Mouse (Mus musculus) stomach, embryonic 16.5 days (tissue): Measurements from ENCODE around the gene Ptgdr2. TPM values are rescaled to one million over a fixed set of nuclear protein-coding genes. Genes with fewer than 3 reads are reported as not detected.
A peak's percentile ranks its signal among the peaks of the same experiment; 100 is the strongest.

Source experiments
- ATAC-seq: fragments of 200-750 bp; cut with Nextera tagmentation; 2 replicates; pipeline ENCODE4 v1.8.0; 2017; ENCODE audit warnings: moderate number of reproducible peaks, moderate TSS enrichment; ENCODE audit not compliant: insufficient read depth, low FRiP score
- H3K27ac ChIP-seq: fragments of 300-500 bp; sonication (generic); 2 replicates; pipeline ENCODE4 v1.5.1; 2014; ENCODE audit warnings: low read length
- H3K27me3 ChIP-seq: fragments of 300-500 bp; sonication (generic); 2 replicates; pipeline ENCODE4 v1.6.1; 2014; ENCODE audit warnings: low read length, control low read depth, mixed read lengths; ENCODE audit not compliant: control insufficient read depth, insufficient read depth
- H3K36me3 ChIP-seq: fragments of 300-500 bp; sonication (generic); 2 replicates; pipeline ENCODE4 v1.6.1; 2014; ENCODE audit warnings: low read length; ENCODE audit not compliant: control insufficient read depth, insufficient read depth
- H3K4me1 ChIP-seq: fragments of 300-500 bp; sonication (generic); 2 replicates; pipeline ENCODE4 v1.6.1; 2014; ENCODE audit warnings: low read length, control low read depth, mixed read lengths; ENCODE audit not compliant: control insufficient read depth, insufficient read depth
- H3K4me2 ChIP-seq: fragments of 300-500 bp; sonication (generic); 2 replicates; pipeline ENCODE4 v1.6.1; 2014; ENCODE audit warnings: low read depth, low read length, mixed read lengths
- H3K4me3 ChIP-seq: fragments of 300-500 bp; sonication (generic); replicated peaks from 2 replicates; pipeline ENCODE4 v1.5.1; 2014; ENCODE audit warnings: mild to moderate bottlenecking, low read length
- H3K9ac ChIP-seq: fragments of 300-500 bp; sonication (generic); 2 replicates; pipeline ENCODE4 v1.6.1; 2014; ENCODE audit warnings: low read length
- H3K9me3 ChIP-seq: fragments of 300-500 bp; sonication (generic); replicated peaks from 2 replicates; pipeline ENCODE4 v1.6.1; 2016; ENCODE audit warnings: low read length, control low read depth; ENCODE audit not compliant: control insufficient read depth
- WGBS: fragments of 180-500 bp; shearing (Covaris S2); extraction: QIAGEN DNeasy Blood & Tissue Kit; methylation state at CpG from one replicate; pipeline ENCODE4 v1.1.7; 2014; 5-methylcytosine and 5-hydroxymethylcytosine counted together
- polyA plus RNA-seq: library from polyadenylated mRNA; unstranded; fragments of >200 nt; fragmentation: Nextera tagmentation; extraction: Ambion mirVana; gene quantifications from 2 replicates; pipeline ENCODE4 v1.2.1, GENCODE M21; 2015

Gene Ptgdr2
- polyA plus RNA-seq, 1 experiment from 2014 or later = not detected

DNA sequence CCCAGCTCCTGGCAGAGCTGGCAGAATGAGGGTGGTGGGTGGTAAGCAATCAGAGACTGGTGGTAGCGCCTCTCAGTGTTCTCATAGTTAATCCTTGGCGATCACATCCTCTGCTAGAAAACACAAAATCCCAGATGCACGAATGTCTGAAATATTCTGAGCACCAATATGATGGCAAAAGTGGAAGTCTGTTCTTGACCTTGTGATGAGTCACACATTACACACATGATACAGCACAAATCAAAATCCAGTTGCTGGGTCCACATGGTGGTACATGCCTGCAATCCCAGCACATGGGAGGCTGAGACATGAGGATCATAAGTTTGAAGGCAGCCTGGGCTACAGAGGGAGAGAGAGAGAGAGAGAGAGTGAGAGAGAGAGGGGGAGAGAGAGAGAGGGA, 15.9 kb upstream of the Ptgdr2 start:
- Histone ChIP-seq H3K4me2 (no peak overlapping the region), H3K9me3 (no peaks in the 10 kb centered on the region), H3K4me1 (no peaks in the 10 kb centered on the region), H3K27ac (no peak overlapping the region), H3K9ac (no peak overlapping the region), H3K27me3 (no peaks in the 10 kb centered on the region), H3K36me3 (no peaks in the 10 kb centered on the region), H3K4me3 (no peak overlapping the region)
- no peak for ATAC-seq
- 70% methylated on average over 3 of the region's 3 CpGs for WGBS

DNA sequence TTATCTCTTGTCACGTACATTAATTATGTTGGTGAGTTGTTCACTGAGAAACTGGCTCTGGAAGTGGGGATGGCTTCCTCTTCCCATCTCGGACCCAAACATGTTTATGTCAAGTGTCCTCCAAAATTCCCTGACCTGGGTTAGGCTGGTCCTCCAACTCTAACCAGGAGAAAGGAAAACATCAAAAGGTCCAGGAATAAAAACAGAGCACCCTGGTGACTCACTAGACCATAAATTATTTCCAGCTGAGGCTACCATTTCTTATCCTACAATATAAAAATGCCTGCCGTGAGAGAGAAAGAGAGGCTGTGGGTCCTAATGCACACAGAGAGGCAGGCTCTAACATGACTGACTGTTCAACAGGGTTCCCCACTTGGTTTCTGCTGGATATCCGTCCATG, 12.7 kb upstream of the Ptgdr2 start:
- 26% methylated on average over 4 of the region's 4 CpGs for WGBS

DNA sequence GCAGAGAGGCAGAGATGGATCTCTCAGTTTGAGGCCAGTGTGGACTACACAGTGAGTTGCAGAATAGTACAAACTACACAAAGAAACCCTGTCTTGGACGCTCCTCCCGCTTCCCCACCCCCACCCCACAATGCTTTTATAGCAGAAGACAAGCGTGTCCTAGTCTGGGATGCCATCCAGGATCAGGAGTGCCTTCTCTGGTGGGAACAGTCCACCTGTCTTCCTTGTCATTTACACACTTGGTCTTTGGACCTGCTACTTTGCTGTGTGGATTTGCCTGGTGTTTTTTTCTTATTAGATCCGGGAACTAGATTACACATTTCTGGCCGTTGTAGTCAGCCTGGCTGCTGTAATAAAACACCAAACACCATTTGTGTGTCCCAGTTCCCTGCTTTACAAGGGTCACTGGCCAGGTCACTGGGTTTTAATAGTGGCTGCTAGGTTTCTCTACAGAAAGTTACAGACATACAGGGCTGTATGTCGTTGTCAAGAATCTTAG, 10.8 kb upstream of the Ptgdr2 start:
- H3K27ac ChIP-seq = no peak overlapping the region
- 56% methylated on average over 6 of the region's 6 CpGs for WGBS

More for the DNA sequence above, 12.7 kb upstream of the Ptgdr2 start:
- Histone ChIP-seq H3K27ac (no peak overlapping the region), H3K4me2 (no peak overlapping the region), H3K9me3 (no peaks in the 10 kb centered on the region), H3K36me3 (no peaks in the 10 kb centered on the region), H3K9ac (no peak overlapping the region), H3K4me1 (no peaks in the 10 kb centered on the region), H3K27me3 (no peaks in the 10 kb centered on the region), H3K4me3 (no peak overlapping the region)
- ATAC-seq = no peak

DNA sequence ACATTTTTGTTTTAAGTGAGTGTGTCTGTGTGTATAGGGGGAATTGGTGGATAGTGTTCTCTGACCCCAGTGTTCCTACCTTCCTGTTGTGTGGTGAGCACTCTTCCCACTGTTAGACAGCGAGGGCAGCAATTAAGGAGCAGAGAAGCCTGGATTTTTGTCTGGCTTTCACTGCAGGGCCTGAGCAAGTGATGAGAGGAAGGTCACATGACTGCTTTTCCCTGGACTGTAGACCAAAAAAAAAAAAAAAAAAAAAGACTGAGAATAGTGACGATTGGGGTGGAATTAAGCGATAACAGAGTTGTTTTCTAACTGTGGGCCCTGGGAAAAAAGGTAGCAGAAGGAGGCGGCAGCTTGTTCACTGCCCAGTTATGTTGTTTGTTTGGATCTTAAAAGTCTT, 10.3 kb upstream of the Ptgdr2 start:
- 61% methylated on average over 4 of the region's 4 CpGs for WGBS
- Histone ChIP-seq H3K4me2 (no peak overlapping the region), H3K27ac (no peak overlapping the region)

More for the DNA sequence above, 10.8 kb upstream of the Ptgdr2 start:
- Histone ChIP-seq H3K9me3 (no peaks in the 10 kb centered on the region), H3K4me1 (no peaks in the 10 kb centered on the region), H3K36me3 (no peaks in the 10 kb centered on the region), H3K9ac (no peak overlapping the region), H3K4me2 (no peak overlapping the region), H3K27me3 (no peaks in the 10 kb centered on the region), H3K4me3 (no peak overlapping the region)
- no peak for ATAC-seq

DNA sequence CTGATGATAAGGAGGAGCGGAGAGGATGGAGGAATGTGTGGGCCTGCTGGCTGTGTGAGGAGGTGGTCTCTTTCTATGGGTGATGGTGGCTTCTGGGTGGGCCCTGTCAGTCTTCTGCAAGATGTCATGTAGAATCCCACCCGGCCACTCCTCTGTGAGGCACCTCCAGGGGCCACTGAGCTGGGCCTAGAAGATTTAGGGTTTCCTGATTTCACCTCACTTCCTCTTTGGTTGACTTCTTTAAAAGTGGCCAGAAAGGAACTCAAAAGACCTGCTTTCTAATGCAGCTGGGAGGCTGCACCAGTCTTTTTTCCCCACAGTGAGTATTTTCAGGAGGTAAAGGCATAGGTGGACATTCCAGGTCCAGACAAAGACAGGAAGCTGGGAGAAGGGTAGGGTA, 6.3 kb upstream of the Ptgdr2 start:
- Histone ChIP-seq H3K9ac (no peak overlapping the region), H3K4me3 (no peak overlapping the region), H3K4me1 (no peaks in the 10 kb centered on the region), H3K27me3 (no peaks in the 10 kb centered on the region), H3K27ac (no peak overlapping the region), H3K9me3 (no peaks in the 10 kb centered on the region), H3K36me3 (no peaks in the 10 kb centered on the region), H3K4me2 (no peak overlapping the region)
- WGBS = 71% methylated on average over 2 of the region's 2 CpGs
- ATAC-seq = no peak

More for the DNA sequence above, 10.3 kb upstream of the Ptgdr2 start:
- no peaks in the 10 kb centered on the region for H3K4me1 ChIP-seq
- H3K36me3 ChIP-seq = no peaks in the 10 kb centered on the region
- H3K27me3 ChIP-seq = no peaks in the 10 kb centered on the region
- no peak overlapping the region for H3K4me3 ChIP-seq
- H3K9ac ChIP-seq = no peak overlapping the region
- no peak for ATAC-seq
- no peaks in the 10 kb centered on the region for H3K9me3 ChIP-seq

DNA sequence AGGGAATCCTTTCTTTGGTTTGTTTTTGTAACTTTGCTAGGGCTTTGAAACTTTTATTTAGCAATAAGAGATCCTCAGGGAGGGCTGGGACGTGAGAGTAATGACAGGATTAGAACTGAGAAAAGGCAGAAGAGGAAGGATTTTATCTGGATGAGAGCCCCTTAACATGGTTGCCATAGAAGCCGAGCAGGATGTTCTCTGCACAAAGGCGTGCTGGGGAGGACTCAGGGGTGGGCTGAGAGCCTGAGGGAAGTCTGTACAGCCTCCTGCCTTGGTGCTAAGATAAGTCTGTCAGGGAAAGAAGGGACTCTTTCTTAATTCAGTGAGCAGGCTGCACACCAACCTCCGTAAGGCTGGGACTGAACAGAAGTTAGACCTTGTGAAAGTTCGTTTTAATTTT, 1.9 kb upstream of the Ptgdr2 start:
- H3K9ac ChIP-seq = no peak overlapping the region
- no peaks in the 10 kb centered on the region for H3K36me3 ChIP-seq
- WGBS = 39% methylated on average over 5 of the region's 5 CpGs
- H3K4me3 ChIP-seq = no peak overlapping the region
- 0 out of 2 replicates have a peak, but pooled peaks cover 1% of the 10 kb centered on the region for H3K27me3 ChIP-seq
- no peaks in the 10 kb centered on the region for H3K4me1 ChIP-seq
- no peaks in the 10 kb centered on the region for H3K9me3 ChIP-seq
- H3K27ac ChIP-seq = peak overlapping the region; percentile 4; the same call in 1 of the 2 replicates
- no peak overlapping the region for H3K4me2 ChIP-seq
- ATAC-seq = peak; percentile 51; the same call in 1 of the 2 replicates

DNA sequence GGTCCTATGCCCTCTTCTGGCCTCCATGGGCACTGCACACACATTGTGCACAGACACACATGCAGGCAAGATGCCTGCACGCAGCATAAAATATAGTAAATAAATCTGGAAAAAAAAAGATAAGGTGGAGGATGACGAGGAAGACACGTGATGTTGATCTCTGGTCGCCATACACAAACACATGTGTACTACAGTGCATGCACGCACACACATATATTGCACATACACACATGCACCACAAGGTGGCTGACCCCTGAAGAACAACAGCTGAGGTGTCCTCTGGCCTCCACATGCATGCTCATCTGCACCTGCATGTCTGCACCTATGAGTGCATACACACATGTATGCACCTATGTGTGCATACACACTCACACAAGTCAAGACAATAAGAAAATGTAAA, 883 bp upstream of the Ptgdr2 start:
- Histone ChIP-seq H3K4me3 (no peak overlapping the region), H3K9ac (no peak overlapping the region), H3K27ac (no peak overlapping the region), H3K27me3 (0 out of 2 replicates have a peak, but pooled peaks cover 3% of the 10 kb centered on the region), H3K9me3 (no peaks in the 10 kb centered on the region), H3K4me1 (peaks cover 9% of the 10 kb centered on the region), H3K4me2 (no peak overlapping the region), H3K36me3 (no peaks in the 10 kb centered on the region)
- ATAC-seq = no peak
- 86% methylated on average over 5 of the region's 5 CpGs for WGBS

DNA sequence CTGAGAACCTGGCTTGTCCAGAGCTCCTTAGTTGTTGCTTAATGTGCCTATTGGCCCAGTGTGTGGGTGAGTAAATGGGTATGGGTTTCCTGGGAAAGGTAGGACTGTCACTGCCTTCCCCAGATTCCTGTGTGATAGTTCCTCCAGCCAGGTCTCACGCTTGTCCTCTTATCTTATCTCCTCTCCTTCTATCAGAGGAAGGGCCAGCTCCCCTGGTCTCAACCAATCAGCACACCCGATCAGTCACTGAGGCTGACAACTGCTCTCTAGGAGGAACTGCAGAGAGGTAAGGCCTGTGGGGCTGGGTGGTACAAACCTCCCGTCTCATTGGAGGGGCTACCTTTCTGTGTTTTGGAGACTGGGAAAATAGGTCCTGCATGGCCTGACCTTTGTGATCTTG, 1.8 kb downstream of the Ptgdr2 start:
- no peaks in the 10 kb centered on the region for H3K9me3 ChIP-seq
- no peaks in the 10 kb centered on the region for H3K36me3 ChIP-seq
- H3K9ac ChIP-seq = no peak overlapping the region
- no peak overlapping the region for H3K27ac ChIP-seq
- H3K4me3 ChIP-seq = no peak overlapping the region
- no peak for ATAC-seq
- 0 out of 2 replicates have a peak, but pooled peaks cover 3% of the 10 kb centered on the region for H3K27me3 ChIP-seq
- no peak overlapping the region for H3K4me2 ChIP-seq
- H3K4me1 ChIP-seq = peaks cover 11% of the 10 kb centered on the region
- 23% methylated on average over 3 of the region's 3 CpGs for WGBS

DNA sequence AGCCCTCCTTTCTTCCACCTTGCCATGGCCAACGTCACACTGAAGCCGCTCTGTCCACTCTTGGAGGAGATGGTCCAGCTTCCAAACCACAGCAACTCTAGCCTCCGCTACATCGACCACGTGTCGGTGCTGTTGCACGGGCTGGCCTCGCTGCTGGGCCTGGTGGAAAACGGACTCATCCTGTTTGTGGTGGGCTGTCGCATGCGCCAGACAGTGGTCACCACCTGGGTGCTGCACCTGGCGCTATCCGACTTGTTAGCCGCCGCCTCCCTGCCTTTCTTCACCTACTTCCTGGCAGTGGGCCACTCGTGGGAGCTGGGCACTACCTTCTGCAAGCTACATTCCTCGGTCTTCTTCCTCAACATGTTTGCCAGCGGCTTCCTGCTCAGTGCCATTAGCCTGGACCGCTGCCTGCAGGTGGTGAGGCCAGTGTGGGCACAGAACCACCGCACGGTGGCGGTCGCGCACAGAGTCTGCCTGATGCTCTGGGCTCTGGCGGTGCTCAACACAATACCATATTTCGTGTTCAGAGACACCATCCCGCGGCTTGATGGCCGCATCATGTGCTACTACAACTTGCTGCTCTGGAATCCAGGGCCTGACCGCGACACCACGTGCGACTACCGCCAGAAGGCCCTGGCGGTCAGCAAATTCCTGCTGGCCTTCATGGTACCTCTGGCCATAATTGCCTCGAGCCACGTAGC, 3.3 kb downstream of the Ptgdr2 start:
- Histone ChIP-seq H3K9me3 (no peaks in the 10 kb centered on the region), H3K4me3 (peak overlapping the region; percentile 41), H3K27ac (no peak overlapping the region), H3K27me3 (0 out of 2 replicates have a peak, but pooled peaks cover 3% of the 10 kb centered on the region), H3K9ac (peak overlapping the region; percentile 68), H3K4me1 (peaks cover 11% of the 10 kb centered on the region), H3K36me3 (peaks cover 7% of the 10 kb centered on the region), H3K4me2 (peak overlapping the region; percentile 82)
- 19% methylated on average over 37 of the region's 37 CpGs for WGBS
- ATAC-seq = peak; percentile 85
